Mouse (Mus musculus): ENCODE measurements around the gene Anapc15.
A peak's percentile ranks its signal among the peaks of the same experiment; 100 is the strongest.
"Not testable (repeated sequence)": the region's sequence is repeated elsewhere in the genome, so short reads cannot be mapped to it uniquely, and the experiment has no call there.

Gene Anapc15

GRCm38 (mm10) chr7:101896104-101897066 is 32.9 kb downstream of the Anapc15 start:
- DNase-seq (ENCODE audit: low read depth, low spot score) = peak; percentile 99

- DNase-seq (ENCODE audit: low read depth, low spot score) = no peak
Measured at GRCm38 (mm10) chr7:101900331-101901097, 37.0 kb downstream of the Anapc15 start.

GRCm38 (mm10) chr7:101901969-101902368 is 38.5 kb downstream of the Anapc15 start:
- DNase-seq (ENCODE audit: low read depth, low spot score) = no peak

GRCm38 (mm10) chr7:101902846-101903245 is 39.3 kb downstream of the Anapc15 start:
- DNase-seq (ENCODE audit: low read depth, low spot score) = no peak

GRCm38 (mm10) chr7:101905561-101906286 is 42.2 kb downstream of the Anapc15 start, which contains the start of gene Lamtor1:
Gene Lamtor1 (plus strand): TSS chr7:101905904.
- peak; percentile 98 for DNase-seq (ENCODE audit: low read depth, low spot score)

- no peak for DNase-seq (ENCODE audit: low read depth, low spot score)
Measured at GRCm38 (mm10) chr7:101906287-101906681, 42.8 kb downstream of the Anapc15 start, which contains the start of gene Tomt. Gene Tomt (minus strand): TSS chr7:101906359.

GRCm38 (mm10) chr7:101906696-101907095 is 43.2 kb downstream of the Anapc15 start:
- DNase-seq (ENCODE audit: low read depth, low spot score) = no peak

GRCm38 (mm10) chr7:101908367-101908766 is 44.9 kb downstream of the Anapc15 start:
- DNase-seq (ENCODE audit: low read depth, low spot score) = no peak

- DNase-seq (ENCODE audit: low read depth, low spot score) = no peak
Measured at GRCm38 (mm10) chr7:101910138-101910537, 46.6 kb downstream of the Anapc15 start.

GRCm38 (mm10) chr7:101911982-101912381 is 48.5 kb downstream of the Anapc15 start:
- no peak for DNase-seq (ENCODE audit: low read depth, low spot score)

- DNase-seq (ENCODE audit: low read depth, low spot score) = peak; percentile 56
Measured at GRCm38 (mm10) chr7:101918071-101918470, 54.6 kb downstream of the Anapc15 start.

- DNase-seq (ENCODE audit: low read depth, low spot score) = not testable (repeated sequence)
Measured at GRCm38 (mm10) chr7:101925892-101926291, 62.4 kb downstream of the Anapc15 start.

- no peak for DNase-seq (ENCODE audit: low read depth, low spot score)
Measured at GRCm38 (mm10) chr7:101928093-101928492, 64.6 kb downstream of the Anapc15 start.

- no peak for DNase-seq (ENCODE audit: low read depth, low spot score)
Measured at GRCm38 (mm10) chr7:101932551-101932950, 69.0 kb downstream of the Anapc15 start.

- DNase-seq (ENCODE audit: low read depth, low spot score) = no peak
Measured at GRCm38 (mm10) chr7:101933300-101933699, 69.8 kb downstream of the Anapc15 start.

GRCm38 (mm10) chr7:101933751-101934240 is 70.3 kb downstream of the Anapc15 start, which contains the start of the genes Lrrc51 and Numa1:
Gene Lrrc51 (minus strand): TSS chr7:101933895.
Gene Numa1 (plus strand): TSS chr7:101934111.
- peak; percentile 97 for DNase-seq (ENCODE audit: low read depth, low spot score)

- no peak for DNase-seq (ENCODE audit: low read depth, low spot score)
Measured at GRCm38 (mm10) chr7:101935957-101936356, 72.4 kb downstream of the Anapc15 start.

- no peak for DNase-seq (ENCODE audit: low read depth, low spot score)
Measured at GRCm38 (mm10) chr7:101936996-101937395, 73.5 kb downstream of the Anapc15 start.

GRCm38 (mm10) chr7:101937569-101937968 is 74.1 kb downstream of the Anapc15 start:
- DNase-seq (ENCODE audit: low read depth, low spot score) = no peak

- DNase-seq (ENCODE audit: low read depth, low spot score) = no peak
Measured at GRCm38 (mm10) chr7:101938348-101938747, 74.8 kb downstream of the Anapc15 start.

- no peak for DNase-seq (ENCODE audit: low read depth, low spot score)
Measured at GRCm38 (mm10) chr7:101939758-101940157, 76.2 kb downstream of the Anapc15 start.

All from CD4-positive helper T cell, adult 2 months (primary cell).